Mouse (Mus musculus) granulocyte monocyte progenitor cell, adult 5-6 weeks (primary cell): ENCODE data around the gene Nt5m. TPM values are rescaled to one million over a fixed set of nuclear protein-coding genes. Genes with fewer than 3 reads are reported as not detected.
"Not testable (repeated sequence)": the region's sequence is repeated elsewhere in the genome, so short reads cannot be mapped to it uniquely, and the experiment has no call there.

Experiments used
- ATAC-seq: replicated peaks from 2 replicates; pipeline ENCODE4 v1.8.0; 2016; ENCODE audit warnings: mild to moderate bottlenecking, moderate TSS enrichment, inconsistent platforms; ENCODE audit not compliant: poor library complexity, severe bottlenecking
- total RNA-seq, 2 experiments: library from RNA; stranded (forward) in 1 of 2; stranded (reverse) in 1 of 2; fragments of 200-712, 200-1000 nt in 1 of 2; fragments of >200 nt in 1 of 2; fragmentation: Nextera tagmentation in 1 of 2; gene quantifications; 2 replicates each; pipeline ENCODE4 v1.2.3; 2014 to 2017

Nt5m gene
- total RNA-seq, 2 experiments from 2014 or later: 10.9 to 19.5 TPM

DNA sequence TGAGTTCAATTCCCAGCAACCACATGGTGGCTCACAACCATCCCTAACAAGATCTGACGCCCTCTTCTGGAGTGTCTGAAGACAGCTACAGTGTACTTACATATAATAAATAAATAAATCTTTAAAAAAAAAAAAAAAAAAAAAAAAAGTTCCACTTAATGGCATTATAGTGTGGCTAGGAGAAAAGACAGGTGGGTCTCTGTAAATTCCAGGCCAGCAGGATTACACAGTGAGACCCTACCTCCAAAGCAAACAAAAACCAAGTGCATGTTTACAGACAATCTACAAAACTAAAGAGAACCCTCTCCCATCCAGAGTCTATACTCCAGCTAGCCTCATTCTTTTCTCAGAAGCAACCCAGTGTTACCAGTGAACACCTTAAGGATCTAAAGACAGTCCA, 1.5 kb upstream of the Nt5m start:
- ATAC-seq: not testable (repeated sequence)

DNA sequence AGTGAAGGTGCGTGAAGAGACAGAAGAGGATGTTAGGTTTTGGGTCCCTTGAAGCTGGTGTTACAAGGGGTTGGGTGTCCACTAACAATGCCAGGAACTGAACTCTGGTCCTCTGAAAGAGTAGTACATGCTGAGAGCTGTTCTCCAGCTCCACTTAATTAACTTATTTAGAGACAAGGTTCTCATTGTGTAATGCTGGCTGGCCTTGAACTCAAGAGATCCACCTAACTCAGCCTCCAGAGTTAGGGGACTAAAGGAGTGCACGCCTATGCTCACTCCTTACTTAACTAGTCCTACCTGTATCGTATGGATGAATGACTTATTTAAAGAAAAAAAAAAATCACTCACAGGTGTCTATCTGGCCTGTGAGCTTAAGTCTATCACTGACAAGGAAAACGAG, 821 bp upstream of the Nt5m start:
- ATAC-seq: no peak

GRCm38 (mm10) chr11:59839459-59840126, 346 bp downstream of the Nt5m start, which contains the start of gene Cops3:
Gene Cops3 (minus strand): TSS chr11:59839838.
- ATAC-seq: peak; percentile 91

DNA sequence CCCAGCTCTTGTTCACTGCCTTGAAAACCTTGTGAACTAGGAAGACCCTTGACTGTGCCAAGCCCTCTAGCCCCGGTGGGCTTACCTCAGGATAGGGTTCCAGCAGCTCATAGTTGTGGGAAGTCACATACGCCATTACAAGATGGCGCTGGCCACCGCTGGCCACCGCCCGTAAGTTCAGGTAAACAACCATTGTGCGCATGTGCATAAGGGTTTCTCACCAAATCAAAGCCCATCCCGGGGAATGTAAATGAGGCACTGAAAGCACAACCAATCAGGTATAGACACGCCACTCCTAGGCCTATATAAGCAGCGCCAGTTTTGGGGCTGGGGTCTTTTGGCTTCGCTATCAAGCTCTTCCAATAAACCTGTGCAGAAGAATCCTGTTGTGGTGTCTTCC, 7.1 kb downstream of the Nt5m start:
- no peak for ATAC-seq

DNA sequence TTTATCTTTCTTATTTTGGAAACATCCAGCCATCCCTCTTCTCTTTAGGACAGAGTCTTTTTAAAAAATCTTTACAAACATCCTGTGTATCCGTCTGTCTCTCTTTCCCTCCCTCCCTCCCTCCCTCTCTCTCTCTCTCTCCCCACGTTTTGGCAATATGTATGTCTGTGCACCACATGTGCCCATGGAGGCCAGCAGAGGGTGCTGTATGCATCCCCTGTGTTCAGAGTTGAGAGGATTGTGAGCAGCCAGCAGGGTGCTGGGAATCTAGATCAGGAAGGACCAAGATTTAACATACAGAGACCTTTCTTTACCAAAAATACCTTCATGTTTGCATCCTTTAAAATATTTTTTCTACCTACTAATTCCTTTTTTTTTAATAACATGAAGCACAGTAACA, 7.9 kb downstream of the Nt5m start:
- ATAC-seq: peak; percentile 82

- peak; percentile 70 for ATAC-seq
These were observed 8.9 kb downstream of the Nt5m start for GRCm38 (mm10) chr11:59847891-59848884.

- ATAC-seq: no peak
These were observed 13.6 kb downstream of the Nt5m start for GRCm38 (mm10) chr11:59852865-59853264.

- ATAC-seq: no peak
These were observed 21.2 kb downstream of the Nt5m start for GRCm38 (mm10) chr11:59860467-59860866.

- ATAC-seq: no peak
These were observed 25.1 kb downstream of the Nt5m start for GRCm38 (mm10) chr11:59864316-59864715.

DNA sequence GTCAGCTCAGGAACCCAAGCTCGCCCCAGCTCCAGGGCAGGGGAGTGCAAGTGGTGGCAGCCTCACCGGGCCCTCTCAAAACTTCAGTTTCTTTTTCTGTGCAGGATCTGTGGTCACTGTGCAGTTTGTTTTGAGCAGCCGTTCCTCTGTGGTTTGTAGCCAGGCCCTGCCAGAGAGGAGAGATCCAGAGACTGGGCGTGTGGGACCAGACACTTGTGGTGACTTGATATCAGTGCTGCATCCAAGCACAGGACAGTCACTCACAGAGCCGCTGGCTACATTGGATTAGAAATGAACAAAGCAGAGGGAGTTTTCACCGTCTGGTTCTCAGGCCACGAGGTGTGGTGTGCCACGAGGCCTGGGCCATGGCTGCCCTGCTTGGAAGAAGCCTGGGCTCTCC, 32.9 kb downstream of the Nt5m start:
- no peak; the same call in 1 of the 2 replicates for ATAC-seq

DNA sequence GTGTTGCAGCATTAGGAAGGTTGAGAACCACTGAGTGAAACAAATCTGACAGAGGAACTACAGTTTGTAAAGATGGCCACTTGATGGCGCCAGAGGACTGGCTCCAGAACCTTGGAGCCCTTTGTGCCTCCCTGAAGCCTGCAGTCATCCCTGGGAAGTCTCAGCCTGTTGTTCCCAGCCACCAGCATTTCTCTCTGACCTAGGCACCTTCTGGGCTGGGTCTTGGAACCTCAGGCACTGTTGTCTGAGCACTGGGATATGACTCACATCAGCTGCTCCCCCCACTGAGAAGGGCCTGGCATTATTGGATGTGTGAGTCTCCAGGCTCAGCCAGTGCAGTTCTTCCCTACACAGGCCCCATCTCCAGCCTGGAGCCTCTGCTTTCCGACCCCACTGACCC, 40.8 kb downstream of the Nt5m start:
- peak; percentile 72 for ATAC-seq

GRCm38 (mm10) chr11:59885217-59885986, 46.2 kb downstream of the Nt5m start:
- peak; percentile 77 for ATAC-seq

GRCm38 (mm10) chr11:59886952-59887351, 47.7 kb downstream of the Nt5m start:
- ATAC-seq: no peak

- ATAC-seq: no peak
These were observed 48.9 kb downstream of the Nt5m start for GRCm38 (mm10) chr11:59888151-59888550.

GRCm38 (mm10) chr11:59891854-59892253, 52.6 kb downstream of the Nt5m start:
- no peak for ATAC-seq

DNA sequence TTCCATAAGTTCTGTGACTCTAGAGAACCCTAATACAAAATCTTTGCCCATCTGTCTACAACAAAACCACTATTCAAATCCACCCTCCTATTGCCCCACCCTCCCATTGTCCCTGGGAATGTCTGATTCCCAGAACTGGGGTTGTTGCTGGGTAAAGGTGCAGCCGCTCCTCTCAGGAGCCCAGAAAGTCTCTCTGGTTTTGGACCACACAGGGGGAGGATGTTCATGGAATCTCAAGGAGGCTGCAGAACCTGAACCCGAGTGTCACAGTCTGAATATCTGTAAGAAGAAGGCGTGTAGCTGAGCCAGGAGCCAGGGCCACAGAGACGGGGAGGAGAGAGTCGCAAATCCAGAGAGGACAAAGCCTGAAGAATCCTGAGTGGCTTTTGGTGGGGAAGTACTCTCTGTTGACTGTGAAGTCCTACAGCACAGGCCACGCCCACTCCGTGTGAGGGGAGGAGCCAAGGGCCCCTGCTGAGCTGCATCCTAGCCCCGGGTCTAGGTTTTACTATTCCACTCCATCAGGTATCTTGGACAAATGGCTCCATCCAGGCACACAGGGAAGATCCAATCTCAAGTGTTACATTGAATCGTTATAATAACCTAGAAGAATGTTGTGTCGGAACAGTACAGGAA, 54.0 kb downstream of the Nt5m start:
- ATAC-seq: peak; percentile 76

GRCm38 (mm10) chr11:59894916-59895315, 55.7 kb downstream of the Nt5m start:
- ATAC-seq: no peak

DNA sequence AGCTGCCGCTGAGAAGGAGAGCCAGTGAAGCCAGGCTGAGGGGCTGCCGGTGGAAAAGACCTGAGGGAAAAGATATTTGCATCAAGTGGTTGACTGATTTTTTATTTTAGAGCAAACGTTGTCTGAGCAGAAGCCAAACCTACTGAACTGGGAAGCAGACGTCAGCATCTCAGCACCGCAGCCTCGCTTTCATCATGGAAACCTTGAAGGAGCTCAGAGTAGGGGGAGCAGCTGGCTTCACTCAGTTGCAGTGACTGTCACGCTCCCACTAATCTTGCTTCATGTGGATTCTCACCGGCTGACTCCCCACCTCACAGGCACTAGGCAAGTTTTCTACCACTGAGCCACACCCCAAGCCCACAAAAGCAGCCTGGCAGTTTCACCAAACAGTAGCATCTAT, 56.1 kb downstream of the Nt5m start:
- ATAC-seq: no peak

GRCm38 (mm10) chr11:59897981-59898599, 58.8 kb downstream of the Nt5m start:
- ATAC-seq: no peak
